18 mouse cellular contexts compared by ENCODE assay signal in genomic region chr16:36111486-36111885, GRCm38 (mm10). TPM values are rescaled to one million over a fixed set of nuclear protein-coding genes. Genes with fewer than 3 reads are reported as not detected.
DNase-seq lines count a peak whose midpoint lies in the region; TF ChIP-seq lines count a peak whose summit lies in the region.
"Not testable (repeated sequence)": the region's sequence is repeated elsewhere in the genome, so short reads cannot be mapped to it uniquely, and the experiment has no call there.
"Had no signal": no experiment of that assay in that cellular context is flagged by ENCODE, and none has a peak within 500 bp of the region (broad histone marks: within the 10 kb centered on the region; RNA-seq: fewer than 3 reads in every experiment).

No protein-coding gene starts in this region.

- TF ChIP-seq POLR2A in cerebellum, adult 2 months (IDR thresholded peaks at IDR 0.05; ENCODE audit: borderline replicate concordance, insufficient read depth, low read length): not testable (repeated sequence)

- DNase-seq in brain, adult 2 months (ENCODE audit: low read depth, low spot score): peak; percentile 16
- peak; percentile 34 for DNase-seq in cerebellum, adult 11-12 months
- peak; percentile 24 to 48 for DNase-seq in cerebellum, adult 2 months
- DNase-seq in cerebellum, adult 9-10 months: peak; percentile 54
- peak; percentile 6 to 27 for DNase-seq in cerebellum, postnatal 10 days
- peak; percentile 48 for DNase-seq in heart, adult 11 months

- not testable (repeated sequence) for H3K27me3 ChIP-seq in cerebellum, adult 2 months (ENCODE audit: control insufficient read depth, insufficient read depth, low read length)

- not testable (repeated sequence) for H3K4me3 ChIP-seq in cerebellum, adult 2 months (replicated peaks; ENCODE audit: insufficient read depth, low read depth, low read length)

- not testable (repeated sequence) for TF ChIP-seq CTCF in cerebellum, adult 2 months (IDR thresholded peaks at IDR 0.05; ENCODE audit: borderline replicate concordance, insufficient read depth, low read depth, low read length)

- not testable (repeated sequence) for H3K4me1 ChIP-seq in cerebellum, adult 2 months (ENCODE audit: control insufficient read depth, insufficient read depth, low read length)

- H3K27ac ChIP-seq in cerebellum, adult 2 months (ENCODE audit: insufficient read depth, low read length): not testable (repeated sequence)

RNA-seq across cellular contexts. Expression of gene Csta1, which starts 19.6 kb away (rescaled TPM):
- not detected in 2 replicates for polyA plus RNA-seq in cerebellum, adult 2 months (2012; rRNA removed)
- polyA plus RNA-seq: brain, embryonic 14.5 days; CD4-positive, CD25-positive, alpha-beta regulatory T cell, adult 4 months; cortical plate, adult 2 months; embryonic facial prominence, embryonic 12.5 days; forebrain, embryonic 11.5 days; forebrain, embryonic 13.5 days; forebrain, embryonic 15.5 days; forebrain, postnatal 0 days; G1E had no signal

RNA-seq across cellular contexts. Expression of gene Ccdc58, which starts 40.0 kb away (rescaled TPM):
- polyA plus RNA-seq in cerebellum, adult 2 months (2012; rRNA removed): 19.2 and 20.5 TPM in 2 replicates

RNA-seq across cellular contexts. Expression of gene Fam162a, which starts 40.1 kb away (rescaled TPM):
- polyA plus RNA-seq in cerebellum, adult 2 months (2012; rRNA removed): 163 and 166 TPM in 2 replicates

RNA-seq across cellular contexts. Expression of gene Stfa2l1, which starts 45.1 kb away (rescaled TPM):
- not detected in 2 replicates for polyA plus RNA-seq in cerebellum, adult 2 months (2012; rRNA removed)
- polyA plus RNA-seq: activated CD4-positive, CD25-positive, alpha-beta regulatory T cell, adult 4 months; CD4-positive, CD25-positive, alpha-beta regulatory T cell, adult 4 months; cortical plate, adult 2 months; embryonic facial prominence, embryonic 10.5 days; embryonic facial prominence, embryonic 12.5 days; forebrain, embryonic 13.5 days; forebrain, embryonic 15.5 days; forebrain, postnatal 0 days; G1E; Patski had no signal
